Mouse (Mus musculus) kidney, postnatal 0 days (tissue): Measurements from ENCODE around the gene Usp35. TPM values are rescaled to one million over a fixed set of nuclear protein-coding genes. Genes with fewer than 3 reads are reported as not detected.

Experiments
- ATAC-seq: fragments of 200-750 bp; cut with Nextera tagmentation; replicated peaks from 2 replicates; pipeline ENCODE4 v1.8.0; 2017; ENCODE audit warnings: low read depth, moderate number of reproducible peaks, moderate TSS enrichment, moderate library complexity; ENCODE audit not compliant: low FRiP score
- DNase-seq: peaks from one replicate; pipeline ENCODE4 v3.0.0-alpha.2; 2016; ENCODE audit warnings: low spot score
- H3K27ac ChIP-seq: fragments of 300-500 bp; sonication (generic); 2 replicates; pipeline ENCODE4 v1.5.1; 2014; ENCODE audit warnings: mild to moderate bottlenecking
- H3K27me3 ChIP-seq: fragments of 300-500 bp; sonication (generic); 2 replicates; pipeline ENCODE4 v1.6.1; 2014; ENCODE audit warnings: low read length, mixed read lengths; ENCODE audit not compliant: insufficient read depth
- H3K36me3 ChIP-seq: fragments of 300-500 bp; sonication (generic); 2 replicates; pipeline ENCODE4 v1.6.1; 2014; ENCODE audit warnings: low read length, mixed read lengths; ENCODE audit not compliant: insufficient read depth
- H3K4me1 ChIP-seq: fragments of 300-500 bp; sonication (generic); replicated peaks from 2 replicates; pipeline ENCODE4 v1.6.1; 2014; ENCODE audit warnings: antibody characterized with exemption, low read length, mixed read lengths; ENCODE audit not compliant: insufficient read depth
- H3K4me2 ChIP-seq: fragments of 300-500 bp; sonication (generic); 2 replicates; pipeline ENCODE4 v1.6.1; 2014; ENCODE audit warnings: mild to moderate bottlenecking, low read length, moderate library complexity, mixed read lengths
- H3K4me3 ChIP-seq: fragments of 300-500 bp; sonication (generic); replicated peaks from 2 replicates; pipeline ENCODE4 v1.5.1; 2014; ENCODE audit warnings: low read depth, low read length
- H3K9ac ChIP-seq: fragments of 300-500 bp; sonication (generic); 2 replicates; pipeline ENCODE4 v1.6.1; 2014; ENCODE audit warnings: low read depth, low read length
- H3K9me3 ChIP-seq: fragments of 300-500 bp; sonication (generic); replicated peaks from 2 replicates; pipeline ENCODE4 v1.6.1; 2016; ENCODE audit warnings: low read length, inconsistent platforms, mixed read lengths
- CTCF ChIP-seq: IDR thresholded peaks from 2 replicates; pipeline ENCODE4 v1.5.1; 2016; ENCODE audit warnings: antibody characterized with exemption, low read depth, mild to moderate bottlenecking, moderate library complexity
- WGBS: fragments of 180-500 bp; shearing (Covaris S2); extraction: QIAGEN DNeasy Blood & Tissue Kit; methylation state at CpG from one replicate; pipeline ENCODE4 v1.1.7; 2014; 5-methylcytosine and 5-hydroxymethylcytosine counted together
- polyA plus RNA-seq: library from polyadenylated mRNA; unstranded; fragments of >200 nt; fragmentation: Nextera tagmentation; extraction: Ambion mirVana; gene quantifications from 2 replicates; pipeline ENCODE4 v1.2.1, GENCODE M21; 2015

Gene Usp35
- polyA plus RNA-seq, 1 experiment from 2014 or later, result 1.1 TPM

GRCm38 (mm10) chr7:97312856-97313255, 19.0 kb downstream of the Usp35 start:
- TF ChIP-seq CTCF, result no peak
- no peak for ATAC-seq
- Histone ChIP-seq H3K9ac (no peak overlapping the region), H3K27me3 (no peaks in the 10 kb centered on the region), H3K4me2 (no peak overlapping the region), H3K27ac (peak overlapping the region; percentile 5; the same call in 1 of the 2 replicates), H3K4me1 (no peaks in the 10 kb centered on the region), H3K36me3 (peaks cover 31% of the 10 kb centered on the region), H3K4me3 (no peak overlapping the region), H3K9me3 (no peaks in the 10 kb centered on the region)
- 84% methylated on average over 6 of the region's 6 CpGs for WGBS
- no peak for DNase-seq

DNA sequence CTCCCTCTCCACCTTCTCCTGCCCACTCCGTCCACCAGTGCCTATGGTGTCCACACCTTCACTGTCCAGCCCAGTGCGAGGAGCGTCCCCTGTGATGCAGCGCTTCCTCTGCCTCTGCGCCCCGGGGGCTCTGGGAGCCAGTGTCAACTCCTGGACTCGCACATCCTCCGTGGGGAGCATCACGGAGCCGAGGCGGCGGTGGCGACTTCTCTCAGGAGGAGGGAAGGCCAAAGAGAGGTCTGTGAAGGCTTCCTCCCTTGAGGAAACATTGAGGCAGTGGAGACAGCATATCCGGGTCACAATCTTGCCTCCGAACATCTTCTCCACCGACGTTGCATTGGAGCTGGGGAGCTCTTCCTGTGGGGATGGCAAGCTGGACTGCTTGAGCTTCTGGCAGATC, 19.6 kb downstream of the Usp35 start:
- DNase-seq (no peak), ATAC-seq (no peak)
- H3K27ac ChIP-seq, result no peak overlapping the region
- no peak overlapping the region for H3K4me2 ChIP-seq
- H3K36me3 ChIP-seq, result peaks cover 37% of the 10 kb centered on the region
- H3K9ac ChIP-seq, result no peak overlapping the region
- TF ChIP-seq CTCF, result no peak
- WGBS, result 87% methylated on average over 17 of the region's 17 CpGs
- no peaks in the 10 kb centered on the region for H3K4me1 ChIP-seq
- no peak overlapping the region for H3K4me3 ChIP-seq
- H3K27me3 ChIP-seq, result no peaks in the 10 kb centered on the region
- no peaks in the 10 kb centered on the region for H3K9me3 ChIP-seq

- no peak overlapping the region for H3K4me3 ChIP-seq
- H3K27ac ChIP-seq, result no peak overlapping the region
- no peaks in the 10 kb centered on the region for H3K4me1 ChIP-seq
- H3K27me3 ChIP-seq, result no peaks in the 10 kb centered on the region
- no peaks in the 10 kb centered on the region for H3K9me3 ChIP-seq
- H3K4me2 ChIP-seq, result no peak overlapping the region
- no peak for ATAC-seq
- 88% methylated on average over 14 of the region's 14 CpGs for WGBS
- no peak overlapping the region for H3K9ac ChIP-seq
- H3K36me3 ChIP-seq, result peaks cover 38% of the 10 kb centered on the region
- TF ChIP-seq CTCF, result no peak
- no peak for DNase-seq
These were observed 20.2 kb downstream of the Usp35 start for GRCm38 (mm10) chr7:97311620-97312019.

- no peak overlapping the region for H3K4me2 ChIP-seq
- H3K36me3 ChIP-seq, result peaks cover 43% of the 10 kb centered on the region
- 95% methylated on average over 3 of the region's 3 CpGs for WGBS
- DNase-seq (no peak), ATAC-seq (no peak)
- H3K9ac ChIP-seq, result no peak overlapping the region
- no peak overlapping the region for H3K27ac ChIP-seq
- H3K4me1 ChIP-seq, result no peaks in the 10 kb centered on the region
- no peak for TF ChIP-seq CTCF
- no peak overlapping the region for H3K4me3 ChIP-seq
- H3K27me3 ChIP-seq, result no peaks in the 10 kb centered on the region
- H3K9me3 ChIP-seq, result no peaks in the 10 kb centered on the region
These were observed 21.5 kb downstream of the Usp35 start for GRCm38 (mm10) chr7:97310341-97310635.

DNA sequence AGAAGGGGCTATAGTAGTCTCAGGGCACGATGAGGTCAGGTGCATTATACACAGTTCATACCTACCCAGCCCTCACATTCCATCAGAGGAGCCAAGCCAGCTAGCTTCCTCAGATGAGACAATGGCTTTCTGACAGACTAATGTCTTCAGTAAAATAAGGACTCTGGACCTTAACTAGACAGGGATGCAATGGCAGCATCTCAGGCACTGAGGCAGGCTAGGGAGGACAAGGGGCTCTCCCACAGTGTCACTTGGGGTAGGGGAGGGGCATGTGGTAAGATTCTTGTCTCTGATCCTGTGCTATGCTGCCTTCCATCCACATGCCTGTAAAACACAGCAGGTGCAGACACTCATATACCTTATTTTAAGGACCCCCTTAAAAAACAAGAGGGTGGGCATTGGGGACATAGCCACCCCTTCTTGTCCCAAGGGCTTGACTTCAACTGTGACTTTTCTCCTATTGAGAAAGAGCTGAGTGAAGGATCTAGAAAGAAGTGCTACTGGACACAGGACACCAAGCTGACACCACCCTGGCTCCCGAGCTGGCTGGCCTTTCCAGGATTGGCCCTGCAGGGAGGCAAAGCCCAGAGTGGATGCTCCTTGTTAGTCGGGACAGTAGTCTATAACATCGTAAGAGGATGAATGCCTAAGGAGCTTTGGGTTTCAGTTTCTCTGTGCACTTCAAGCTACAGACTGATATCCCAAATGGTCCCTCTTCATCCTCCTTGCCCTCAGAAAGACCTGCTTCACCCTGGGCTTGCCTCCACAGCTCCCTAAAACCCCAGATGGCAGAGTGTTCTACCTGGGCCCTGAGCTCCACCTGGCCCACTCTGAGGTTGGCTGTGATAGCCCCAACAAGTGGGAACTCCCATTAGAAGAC, 22.1 kb downstream of the Usp35 start:
- no peaks in the 10 kb centered on the region for H3K9me3 ChIP-seq
- no peaks in the 10 kb centered on the region for H3K4me1 ChIP-seq
- H3K4me3 ChIP-seq, result no peak overlapping the region
- no peak for ATAC-seq
- TF ChIP-seq CTCF, result no peak
- WGBS, result 83% methylated on average over 4 of the region's 4 CpGs
- no peak overlapping the region for H3K9ac ChIP-seq
- peaks cover 48% of the 10 kb centered on the region for H3K36me3 ChIP-seq
- no peak overlapping the region for H3K4me2 ChIP-seq
- H3K27me3 ChIP-seq, result no peaks in the 10 kb centered on the region
- DNase-seq, result no peak
- no peak overlapping the region for H3K27ac ChIP-seq

DNA sequence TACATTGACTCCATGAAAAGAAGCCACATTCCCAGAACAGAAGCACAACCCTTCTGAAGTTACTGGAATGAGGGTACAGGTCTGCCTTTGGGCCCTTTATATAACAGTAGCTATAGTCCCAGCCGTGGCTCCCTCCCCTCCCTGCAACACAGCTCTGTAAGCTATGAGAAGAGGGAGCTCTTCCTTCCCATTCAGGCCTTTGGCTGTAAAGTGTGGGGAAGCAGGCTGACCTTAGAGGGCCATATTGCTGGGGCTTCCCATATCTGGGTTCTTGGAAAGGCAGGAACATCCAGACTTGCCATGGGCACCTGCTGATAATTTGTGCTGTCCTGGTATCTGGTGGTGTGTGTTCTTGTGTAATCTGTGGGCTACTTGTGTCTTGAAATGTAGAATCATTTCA, 24.3 kb downstream of the Usp35 start:
- Histone ChIP-seq H3K27me3 (no peaks in the 10 kb centered on the region), H3K36me3 (peaks cover 66% of the 10 kb centered on the region), H3K9me3 (no peaks in the 10 kb centered on the region), H3K4me3 (no peak overlapping the region), H3K4me2 (no peak overlapping the region), H3K27ac (no peak overlapping the region), H3K4me1 (no peaks in the 10 kb centered on the region), H3K9ac (no peak overlapping the region)
- no peak for TF ChIP-seq CTCF
- ATAC-seq, result no peak
- DNase-seq, result no peak
- WGBS, result 92% methylated on average over 1 of the region's 1 CpGs

GRCm38 (mm10) chr7:97306813-97307212, 25.0 kb downstream of the Usp35 start:
- H3K9me3 ChIP-seq, result no peaks in the 10 kb centered on the region
- peaks cover 68% of the 10 kb centered on the region for H3K36me3 ChIP-seq
- H3K4me1 ChIP-seq, result no peaks in the 10 kb centered on the region
- WGBS, result 95% methylated on average over 2 of the region's 2 CpGs
- no peak overlapping the region for H3K27ac ChIP-seq
- H3K27me3 ChIP-seq, result no peaks in the 10 kb centered on the region
- H3K4me3 ChIP-seq, result no peak overlapping the region
- H3K9ac ChIP-seq, result no peak overlapping the region
- ATAC-seq, result no peak
- TF ChIP-seq CTCF, result no peak
- no peak overlapping the region for H3K4me2 ChIP-seq
- DNase-seq, result no peak
